Mouse (Mus musculus) layer of hippocampus, adult 2 months (tissue): Measurements from ENCODE around the gene Crispld2. TPM values are rescaled to one million over a fixed set of nuclear protein-coding genes. Genes with fewer than 3 reads are reported as not detected.
A peak's percentile ranks its signal among the peaks of the same experiment; 100 is the strongest.

Source experiments
- DNase-seq, 2 experiments: peaks; one replicate each; pipeline ENCODE4 v3.0.0; 2022; ENCODE audit warnings: low spot score in 2 of 2
- H3K27ac ChIP-seq: fragments of 200-600 bp; 2 replicates; pipeline ENCODE4 v1.8.1; 2022
- H3K4me3 ChIP-seq: fragments of 200-600 bp; 2 replicates; pipeline ENCODE4 v1.8.1; 2022; ENCODE audit warnings: mild to moderate bottlenecking
- CTCF ChIP-seq: fragments of 200-600 bp; conservative IDR thresholded peaks from 2 replicates; pipeline ENCODE4 v1.8.1; 2022; ENCODE audit warnings: antibody characterized with exemption, mild to moderate bottlenecking, moderate library complexity
- total RNA-seq, 2 experiments: library from RNA; stranded (reverse); gene quantifications; 2 replicates each; pipeline ENCODE4 v1.2.3; 2021

Crispld2 gene
- total RNA-seq, 2 experiments from 2014 or later = 2.0 to 2.5 TPM

DNA sequence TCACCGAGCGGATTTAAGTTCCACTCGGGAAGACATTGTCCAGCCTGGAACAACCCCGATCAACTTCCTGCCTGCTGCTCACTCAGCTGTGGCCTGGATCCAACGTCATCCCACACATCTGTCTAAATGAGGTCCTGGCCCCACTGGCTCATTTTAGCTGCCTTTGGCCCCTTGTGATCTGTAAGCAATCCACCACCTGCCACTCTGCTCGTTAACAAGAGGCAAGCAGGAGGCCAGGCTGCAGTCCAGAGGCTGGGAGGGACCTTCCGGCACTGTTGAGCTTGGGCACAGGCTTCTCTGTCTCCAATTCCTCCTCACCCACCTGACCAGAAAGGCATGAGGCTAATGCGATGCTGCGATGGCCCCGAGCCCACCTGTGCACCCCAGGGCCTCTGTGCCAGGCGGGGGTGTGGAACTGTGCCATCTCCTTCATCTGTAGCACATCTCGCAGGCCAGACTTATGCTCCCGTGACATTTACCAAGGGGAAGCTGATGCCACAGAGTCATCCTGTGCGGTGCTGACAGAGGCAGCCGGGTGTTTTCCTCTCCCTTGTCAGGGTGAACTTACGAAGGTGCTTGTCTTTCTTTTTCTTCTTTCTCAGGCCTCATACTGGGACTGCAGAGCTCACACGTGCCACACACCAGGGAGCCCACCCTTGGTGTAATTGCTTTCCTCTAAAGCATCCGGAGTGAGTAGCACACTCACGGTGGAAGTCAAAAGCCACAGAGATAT, 75.9 kb downstream of the Crispld2 start:
- DNase-seq = no peak
- Histone ChIP-seq H3K27ac (no peak overlapping the region), H3K4me3 (no peak overlapping the region)
- no peak for TF ChIP-seq CTCF

DNA sequence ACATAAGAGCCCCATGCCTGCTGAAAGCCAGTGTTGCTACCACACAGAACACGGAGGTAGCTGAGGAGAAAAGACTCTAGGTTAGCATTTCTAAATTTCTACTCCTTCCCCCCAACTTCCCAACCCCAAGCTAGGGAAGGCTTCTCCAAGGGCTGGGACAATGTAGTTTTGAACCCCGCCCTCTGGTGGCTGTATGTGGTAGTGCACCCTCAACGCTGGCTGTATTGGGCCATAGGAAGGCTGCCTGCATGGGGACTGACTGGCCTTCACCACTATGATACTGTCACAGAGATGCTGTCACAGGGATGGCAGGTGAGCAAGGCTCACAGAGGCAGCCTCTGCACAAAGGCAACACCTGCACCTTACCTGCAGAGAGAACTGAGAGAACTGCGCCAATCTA, 79.4 kb downstream of the Crispld2 start:
- no peak overlapping the region for H3K27ac ChIP-seq
- peak; percentile 96 for TF ChIP-seq CTCF
- DNase-seq = peak; percentile 63 to 87
- no peak overlapping the region for H3K4me3 ChIP-seq

DNA sequence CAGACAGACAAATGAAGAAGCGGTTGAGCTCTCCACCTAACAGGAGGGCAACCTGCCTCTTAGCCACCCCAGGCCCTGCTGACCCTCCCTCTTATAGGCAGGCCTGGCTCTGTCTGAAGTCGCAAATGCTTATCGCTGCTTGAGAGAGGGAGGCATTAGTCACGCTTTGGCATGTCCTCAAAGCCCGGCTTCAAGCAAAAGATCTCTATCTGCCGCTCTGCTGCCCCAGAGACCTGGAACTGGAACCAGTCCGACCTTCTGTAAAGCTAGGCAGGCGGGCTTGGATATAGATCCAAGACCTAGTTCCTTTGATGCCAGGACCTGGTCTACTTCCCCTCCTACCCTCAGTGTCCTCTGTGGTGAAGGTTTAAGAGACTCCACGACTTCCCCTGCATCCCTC, 80.0 kb downstream of the Crispld2 start:
- Histone ChIP-seq H3K27ac (no peak overlapping the region), H3K4me3 (no peak overlapping the region)
- TF ChIP-seq CTCF = no peak
- no peak for DNase-seq

DNA sequence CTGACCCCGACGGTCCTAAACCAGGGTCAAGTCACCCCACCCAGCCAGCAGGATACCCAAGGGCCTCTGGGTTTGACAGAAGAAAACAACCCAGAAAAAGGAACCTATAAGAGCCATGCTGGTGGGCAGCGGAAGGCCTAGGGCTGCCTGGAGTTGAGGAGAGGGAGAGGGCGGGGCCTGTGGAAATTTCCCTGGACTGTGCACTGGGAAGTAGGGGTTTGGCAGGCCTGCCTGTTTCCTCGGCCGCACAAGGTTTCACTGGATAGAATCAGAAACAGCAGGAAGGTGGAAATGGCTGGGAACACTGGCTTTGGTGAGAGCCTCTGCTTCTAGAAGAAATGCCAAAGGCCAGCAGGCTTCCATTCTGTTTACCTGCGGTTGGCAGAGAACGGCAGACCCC, 80.6 kb downstream of the Crispld2 start:
- no peak for TF ChIP-seq CTCF
- DNase-seq = no peak
- H3K27ac ChIP-seq = no peak overlapping the region
- no peak overlapping the region for H3K4me3 ChIP-seq

DNA sequence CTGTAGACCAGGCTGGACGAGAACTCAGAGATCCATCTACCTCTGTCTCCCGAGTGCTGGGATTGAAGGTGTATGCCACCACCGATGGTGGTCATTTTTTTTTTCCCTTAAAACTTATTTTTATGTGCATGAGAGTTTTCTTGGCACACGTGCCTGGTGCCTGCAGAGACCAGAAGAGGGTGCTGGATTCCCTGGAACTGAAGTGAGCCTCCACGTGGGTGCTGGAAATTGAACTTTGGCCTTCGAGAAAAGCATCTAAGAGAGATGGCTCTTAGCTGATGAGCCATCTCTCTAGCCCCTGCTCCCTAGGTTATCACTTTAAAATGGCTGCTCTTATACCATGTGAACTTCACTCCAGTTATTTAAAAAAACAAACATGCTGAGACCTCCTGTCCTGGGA, 82.3 kb downstream of the Crispld2 start:
- no peak overlapping the region for H3K27ac ChIP-seq
- TF ChIP-seq CTCF = peak; percentile 24; the same call in 1 of the 2 replicates
- H3K4me3 ChIP-seq = no peak overlapping the region
- no peak for DNase-seq

DNA sequence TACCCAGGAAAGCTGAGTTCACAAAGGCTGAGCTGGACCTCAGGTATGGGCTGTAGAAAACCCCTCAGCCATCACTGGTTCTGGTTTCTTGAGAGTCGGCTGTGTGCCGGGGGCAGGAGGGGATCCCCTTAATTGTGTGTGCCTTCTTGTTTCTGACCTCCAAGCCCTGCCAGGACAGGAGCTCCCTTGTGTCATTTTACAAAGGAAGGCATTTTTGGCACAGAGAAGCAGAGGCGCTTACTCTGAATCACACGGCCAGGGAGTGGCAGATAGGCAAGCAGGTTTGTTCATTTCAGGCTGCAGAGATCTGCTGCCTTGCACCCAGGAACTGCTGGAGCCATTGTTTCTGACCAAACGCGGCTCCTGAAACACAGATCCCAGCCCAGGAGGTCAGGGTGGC, 83.1 kb downstream of the Crispld2 start:
- DNase-seq = no peak
- TF ChIP-seq CTCF = no peak

DNA sequence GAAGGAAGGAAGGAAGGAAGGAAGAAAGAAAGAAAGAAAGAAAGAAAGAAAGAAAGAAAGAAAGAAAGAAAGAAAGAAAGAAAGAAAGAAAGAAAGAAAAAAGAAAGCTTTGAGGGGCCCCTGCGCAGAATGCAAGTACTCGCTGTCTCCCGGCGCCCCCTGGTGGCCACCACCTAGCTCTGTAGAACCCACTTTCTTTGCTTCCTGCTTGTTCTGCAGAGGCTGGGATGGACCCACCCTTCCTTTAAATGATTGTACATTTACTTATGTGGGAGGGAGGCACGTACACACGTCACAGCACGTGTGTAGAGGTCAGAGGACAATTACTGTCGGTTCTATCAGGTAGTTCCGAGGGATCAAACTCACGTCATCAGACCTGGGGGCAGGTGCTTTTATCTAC, 85.8 kb downstream of the Crispld2 start:
- DNase-seq = peak; percentile 62 to 72
- H3K4me3 ChIP-seq = no peak overlapping the region
- H3K27ac ChIP-seq = no peak overlapping the region
- TF ChIP-seq CTCF = peak; percentile 83

More for the DNA sequence above, 83.1 kb downstream of the Crispld2 start:
- H3K4me3 ChIP-seq = no peak overlapping the region
- H3K27ac ChIP-seq = no peak overlapping the region

DNA sequence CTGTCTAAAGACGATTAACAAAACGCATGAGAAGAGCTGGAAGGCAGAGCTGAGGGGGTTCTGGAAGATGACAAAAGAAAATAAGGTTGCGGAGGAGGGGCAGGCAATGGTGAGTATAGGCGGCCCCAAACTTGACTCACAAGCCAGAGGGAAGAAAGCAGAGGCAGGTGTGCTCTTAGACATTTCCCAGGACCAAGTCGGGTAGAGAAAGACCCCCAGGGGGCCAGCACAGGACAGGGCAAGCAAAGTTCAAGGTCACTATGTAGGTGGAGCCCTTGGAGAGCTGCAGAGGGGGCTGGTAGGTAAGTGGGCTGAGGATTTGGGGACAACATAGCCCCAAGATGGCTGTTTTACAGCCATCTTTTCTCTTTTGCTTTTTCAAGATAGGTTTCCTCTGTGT, 87.1 kb downstream of the Crispld2 start:
- DNase-seq = no peak
- H3K27ac ChIP-seq = no peak overlapping the region
- TF ChIP-seq CTCF = no peak
- H3K4me3 ChIP-seq = no peak overlapping the region

DNA sequence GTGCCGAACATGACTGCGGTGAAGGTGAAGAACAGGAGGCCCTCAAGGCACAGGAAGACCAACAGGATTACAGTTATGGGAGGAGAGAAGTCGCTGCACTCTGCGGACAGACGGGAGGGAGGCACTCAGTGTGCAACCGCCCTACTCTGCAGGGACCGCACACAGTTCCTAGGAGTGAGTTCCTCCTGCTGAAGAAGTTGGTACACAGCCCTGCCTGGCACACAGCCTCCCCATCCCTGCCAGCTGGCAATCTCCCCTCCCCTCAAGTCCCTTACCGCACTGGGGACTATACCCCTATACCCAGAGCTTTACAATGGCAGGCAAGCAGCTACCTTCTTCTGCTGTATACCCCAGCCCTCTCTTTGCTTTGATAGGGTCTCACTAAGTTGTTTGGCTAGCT, 91.0 kb downstream of the Crispld2 start:
- no peak overlapping the region for H3K4me3 ChIP-seq
- no peak overlapping the region for H3K27ac ChIP-seq
- TF ChIP-seq CTCF = no peak
- peak in 1 of 2 experiments; percentile 23 for DNase-seq

DNA sequence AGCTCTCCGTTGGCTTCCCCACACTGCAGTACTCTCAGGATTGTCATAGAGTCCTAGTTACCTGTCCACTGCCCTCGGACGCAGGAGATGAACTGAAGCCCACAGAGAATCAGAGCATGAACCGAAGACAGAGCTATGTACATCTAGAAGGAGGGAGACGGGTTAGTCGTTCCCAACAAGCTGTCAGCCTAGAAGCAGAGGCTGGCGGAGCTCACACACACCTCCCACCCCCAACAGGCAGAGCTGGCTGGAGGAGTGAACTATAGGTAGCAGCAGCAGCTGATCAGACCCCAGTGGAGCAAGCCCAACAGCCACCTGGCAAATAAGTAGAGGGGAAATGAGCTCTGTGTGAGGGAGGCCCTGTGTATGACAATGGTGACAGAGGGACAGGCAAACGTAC, 92.5 kb downstream of the Crispld2 start:
- H3K27ac ChIP-seq = no peak overlapping the region
- no peak for DNase-seq
- no peak overlapping the region for H3K4me3 ChIP-seq
- peak; percentile 13; the same call in 1 of the 2 replicates for TF ChIP-seq CTCF

DNA sequence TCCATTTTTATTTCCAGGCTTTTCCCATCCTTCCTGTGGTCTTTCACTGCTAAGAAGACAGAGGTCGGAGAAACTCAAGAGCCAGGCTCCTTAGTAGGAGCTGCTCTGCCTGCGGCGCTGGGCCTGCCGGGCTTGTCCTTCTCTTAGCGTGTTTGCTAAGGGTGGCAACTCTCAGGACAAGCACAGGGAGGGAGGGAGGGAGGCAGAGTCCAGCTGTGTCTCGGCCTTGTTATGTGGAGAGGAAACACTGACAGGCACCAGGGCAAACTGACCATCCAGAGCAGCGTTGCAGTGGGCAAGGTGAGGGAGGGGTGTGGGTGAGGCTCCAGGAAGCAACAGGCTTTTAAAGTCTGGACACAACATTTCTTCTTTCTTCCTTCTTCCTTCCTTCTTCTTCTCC, 97.3 kb downstream of the Crispld2 start:
- no peak overlapping the region for H3K4me3 ChIP-seq
- no peak overlapping the region for H3K27ac ChIP-seq
- DNase-seq = no peak
- TF ChIP-seq CTCF = no peak

DNA sequence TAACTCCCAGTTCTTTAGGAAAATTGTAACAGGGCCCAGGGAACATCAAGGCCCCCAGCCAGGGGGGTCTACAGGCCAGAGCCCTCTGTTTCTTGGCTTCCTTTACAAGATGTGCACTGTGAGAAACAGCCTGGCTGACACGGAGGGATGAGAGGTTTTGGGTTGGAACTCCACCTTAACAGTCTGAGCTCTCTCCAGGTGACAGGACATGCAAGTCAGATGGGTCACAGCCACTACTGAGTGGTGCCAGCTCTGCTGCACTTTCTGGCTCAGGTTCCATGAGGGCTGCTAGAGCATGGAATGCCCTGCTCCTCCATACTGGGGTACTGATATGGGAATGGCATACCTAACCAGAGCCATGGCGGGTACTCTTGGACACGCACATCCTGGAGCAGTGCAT, 98.8 kb downstream of the Crispld2 start:
- no peak overlapping the region for H3K27ac ChIP-seq
- no peak overlapping the region for H3K4me3 ChIP-seq
- no peak for TF ChIP-seq CTCF
- DNase-seq = no peak

DNA sequence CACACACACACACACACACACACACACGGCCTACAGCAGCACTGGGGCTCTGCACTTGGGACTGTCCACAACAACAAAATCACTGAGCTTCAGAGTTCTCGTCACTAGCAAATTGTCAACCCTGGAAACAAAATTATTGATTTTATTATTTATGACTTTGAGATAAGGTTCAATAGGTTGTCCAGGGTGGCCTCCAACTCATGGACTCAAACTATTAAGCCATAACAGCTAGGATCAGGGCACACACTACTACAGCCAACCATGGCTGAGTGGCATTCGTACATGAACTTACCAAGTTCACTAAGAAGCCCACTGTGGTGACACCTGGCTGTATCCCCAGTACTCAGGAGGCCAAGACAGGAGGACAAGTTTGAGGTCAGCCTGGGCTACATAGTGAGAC, 100.9 kb downstream of the Crispld2 start:
- DNase-seq = no peak
- TF ChIP-seq CTCF = no peak
- Histone ChIP-seq H3K4me3 (no peak overlapping the region), H3K27ac (no peak overlapping the region)

DNA sequence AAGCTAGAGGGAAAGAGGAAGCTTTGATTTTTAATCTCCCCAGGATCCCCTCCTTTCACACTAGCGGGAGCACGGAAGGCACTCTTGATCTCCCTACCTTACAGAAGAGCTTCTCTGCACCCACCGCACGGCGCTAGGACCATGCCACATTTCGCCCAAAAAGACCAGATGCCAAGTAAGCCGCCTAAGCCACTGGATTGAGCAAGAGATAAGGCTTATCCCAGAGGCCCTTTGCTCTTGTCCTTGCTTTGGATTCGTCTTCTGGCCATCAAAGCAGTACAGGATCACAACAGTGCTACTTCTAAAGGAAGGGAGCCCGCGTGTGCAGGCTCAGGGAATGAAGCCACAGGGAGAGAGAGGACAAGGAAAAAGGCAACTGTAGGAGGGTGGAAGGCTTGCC, 102.6 kb downstream of the Crispld2 start:
- Histone ChIP-seq H3K4me3 (no peak overlapping the region), H3K27ac (no peak overlapping the region)
- TF ChIP-seq CTCF = no peak
- DNase-seq = no peak
